Mouse (Mus musculus) megakaryocyte-erythroid progenitor cell, adult 5 weeks (primary cell): ENCODE results near the gene Kcnip4. TPM values are rescaled to one million over a fixed set of nuclear protein-coding genes. Genes with fewer than 3 reads are reported as not detected.

Experiments
- polyA plus RNA-seq: library from polyadenylated mRNA; stranded (reverse); fragments of >175 nt; gene quantifications from 2 replicates; pipeline ENCODE4 v1.2.3, GENCODE M21; 2012

Gene Kcnip4
- not detected in 2 replicates for polyA plus RNA-seq

GRCm38 (mm10) chr5:49524394-49525241 lies at the start of gene Kcnip4:
Kcnip4 (minus strand) TSS chr5:49524907.

